Mouse (Mus musculus) spleen, adult 2 months (tissue): ENCODE results near the gene Lgr5.

Experiments used
- CTCF ChIP-seq: fragments of 200-500 bp; IDR thresholded peaks from 2 replicates; pipeline ENCODE4 v1.5.1; 2011; ENCODE audit warnings: mild to moderate bottlenecking, inconsistent platforms; ENCODE audit not compliant: insufficient read depth, insufficient read length, insufficient replicate concordance; ENCODE audit errors: extremely low read depth
- POLR2A ChIP-seq: fragments of 200-500 bp; IDR thresholded peaks from 2 replicates; pipeline ENCODE4 v1.6.1; 2011; ENCODE audit warnings: low read depth, low read length, inconsistent platforms

GRCm38 (mm10) chr10:115470621-115471334 is 116.8 kb downstream of the Lgr5 start:
- TF ChIP-seq POLR2A, result no peak
- no peak for TF ChIP-seq CTCF
